Mouse (Mus musculus) hindbrain, embryonic 13.5 days (tissue): ENCODE measurements around the gene Hdac4. TPM values are rescaled to one million over a fixed set of nuclear protein-coding genes. Genes with fewer than 3 reads are reported as not detected.

Experiments used
- ATAC-seq: fragments of 200-750 bp; cut with Nextera tagmentation; 2 replicates; pipeline ENCODE4 v1.8.0; 2017; ENCODE audit warnings: moderate TSS enrichment; ENCODE audit not compliant: low FRiP score
- H3K27ac ChIP-seq: fragments of 300-500 bp; sonication (generic); 2 replicates; pipeline ENCODE4 v1.5.1; 2015; ENCODE audit warnings: inconsistent platforms, mild to moderate bottlenecking, moderate library complexity
- H3K27me3 ChIP-seq: fragments of 300-500 bp; sonication (generic); 2 replicates; pipeline ENCODE4 v1.6.1; 2015; ENCODE audit warnings: mild to moderate bottlenecking, inconsistent platforms
- H3K36me3 ChIP-seq: fragments of 300-500 bp; sonication (generic); 2 replicates; pipeline ENCODE4 v1.6.1; 2015; ENCODE audit warnings: mild to moderate bottlenecking, inconsistent platforms
- H3K4me1 ChIP-seq: fragments of 300-500 bp; sonication (generic); replicated peaks from 2 replicates; pipeline ENCODE4 v1.6.1; 2015; ENCODE audit warnings: inconsistent platforms
- H3K4me2 ChIP-seq: fragments of 300-500 bp; sonication (generic); 2 replicates; pipeline ENCODE4 v1.6.1; 2015; ENCODE audit warnings: inconsistent platforms, mild to moderate bottlenecking, moderate library complexity
- H3K4me3 ChIP-seq: fragments of 300-500 bp; sonication (generic); 2 replicates; pipeline ENCODE4 v1.5.1; 2015; ENCODE audit warnings: mild to moderate bottlenecking, inconsistent platforms
- H3K9ac ChIP-seq: fragments of 300-500 bp; sonication (generic); 2 replicates; pipeline ENCODE4 v1.6.1; 2015; ENCODE audit warnings: mild to moderate bottlenecking, inconsistent platforms
- H3K9me3 ChIP-seq: fragments of 300-500 bp; sonication (generic); 2 replicates; pipeline ENCODE4 v1.6.1; 2016; ENCODE audit warnings: inconsistent platforms
- WGBS: fragments of 180-500 bp; shearing (Covaris S2); methylation state at CpG from one replicate; pipeline ENCODE4 v1.1.7; 2015; 5-methylcytosine and 5-hydroxymethylcytosine counted together
- polyA plus RNA-seq: library from polyadenylated mRNA; unstranded; fragments of >200 nt; fragmentation: Nextera tagmentation; extraction: Ambion mirVana; gene quantifications from 2 replicates; pipeline ENCODE4 v1.2.1, GENCODE M21; 2015

The Hdac4 gene
- polyA plus RNA-seq, 1 experiment from 2014 or later: 25.3 TPM

DNA sequence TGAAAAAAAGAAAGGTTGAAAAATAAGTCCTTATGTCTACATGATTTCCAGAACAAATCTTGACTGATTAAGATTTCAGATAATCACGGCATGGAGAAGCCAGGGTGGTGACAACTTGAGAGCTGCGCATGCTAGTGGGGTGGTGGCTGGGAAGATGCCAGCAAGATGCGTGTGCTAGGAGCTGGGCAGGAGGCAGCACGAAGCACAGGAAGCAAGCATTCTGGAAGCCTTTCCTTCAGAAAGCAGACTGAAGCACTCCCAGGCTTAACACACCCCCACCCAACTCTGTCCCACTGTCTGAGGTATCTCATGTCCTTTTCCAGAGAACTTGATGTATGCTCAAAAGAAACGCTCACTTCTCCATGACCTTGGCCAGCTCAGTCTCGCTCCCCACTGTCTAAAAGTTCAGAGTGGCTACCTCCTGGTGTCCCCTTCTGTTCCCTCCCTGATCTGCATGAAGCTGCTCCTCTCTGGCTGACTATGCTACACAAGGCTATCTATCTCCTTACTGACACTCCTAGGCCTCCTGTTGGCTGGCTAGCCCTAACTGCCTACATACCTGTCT, 52.1 kb downstream of the Hdac4 start:
- no peak overlapping the region for H3K4me2 ChIP-seq
- H3K27me3 ChIP-seq: no peaks in the 10 kb centered on the region
- no peak overlapping the region for H3K4me3 ChIP-seq
- peaks cover 16% of the 10 kb centered on the region; the same call in 1 of the 2 replicates for H3K36me3 ChIP-seq
- no peak overlapping the region; the same call in 1 of the 2 replicates for H3K27ac ChIP-seq
- no peak for ATAC-seq
- no peaks in the 10 kb centered on the region for H3K9me3 ChIP-seq
- WGBS: 71% methylated on average over 6 of the region's 6 CpGs
- no peak overlapping the region for H3K9ac ChIP-seq
- H3K4me1 ChIP-seq: peaks cover 24% of the 10 kb centered on the region

DNA sequence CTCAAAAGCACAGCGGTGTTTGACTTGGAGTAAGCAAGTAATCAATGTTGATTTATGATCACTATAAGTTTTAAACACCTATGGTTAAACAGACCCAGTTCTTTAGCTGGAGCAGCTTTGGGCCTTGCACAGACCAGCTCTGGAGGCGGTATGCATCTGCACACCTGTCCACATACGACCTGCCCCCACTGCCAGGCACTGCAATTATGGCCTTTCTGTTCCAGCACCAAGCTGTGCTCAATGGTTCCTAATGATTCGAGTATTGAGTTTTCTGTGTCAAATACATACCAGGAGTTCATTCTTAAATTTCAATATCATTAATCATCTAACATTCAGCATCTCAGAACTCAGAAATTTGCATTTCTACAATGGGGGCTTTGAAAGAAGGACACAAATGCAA, 52.7 kb downstream of the Hdac4 start:
- no peak for ATAC-seq
- peaks cover 11% of the 10 kb centered on the region; the same call in 1 of the 2 replicates for H3K36me3 ChIP-seq
- 66% methylated on average over 4 of the region's 4 CpGs for WGBS
- H3K9ac ChIP-seq: no peak overlapping the region
- H3K4me3 ChIP-seq: no peak overlapping the region
- no peaks in the 10 kb centered on the region for H3K9me3 ChIP-seq
- H3K27me3 ChIP-seq: no peaks in the 10 kb centered on the region
- H3K4me2 ChIP-seq: no peak overlapping the region
- H3K4me1 ChIP-seq: peaks cover 24% of the 10 kb centered on the region
- H3K27ac ChIP-seq: no peak overlapping the region

DNA sequence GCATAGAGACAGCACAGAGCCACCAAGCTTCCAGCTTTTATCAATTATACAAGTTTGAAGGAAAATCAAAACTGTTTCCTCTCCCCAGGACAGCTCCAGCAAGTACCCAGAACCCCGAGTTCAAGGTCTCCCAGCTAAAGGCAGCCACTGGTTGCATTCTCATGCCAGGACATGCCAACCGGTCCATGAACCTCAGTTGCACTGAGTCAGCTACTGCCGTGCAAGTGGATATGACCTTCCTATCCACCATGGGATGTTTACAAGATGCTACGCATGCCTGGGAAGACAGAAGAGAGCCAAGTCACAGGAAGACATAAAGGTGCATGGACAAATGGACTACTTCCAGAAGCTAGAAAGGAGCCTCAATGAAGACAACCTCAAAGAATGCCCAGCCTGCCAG, 56.5 kb downstream of the Hdac4 start:
- Histone ChIP-seq H3K4me3 (no peak overlapping the region), H3K27ac (no peak overlapping the region), H3K4me1 (peaks cover 37% of the 10 kb centered on the region), H3K36me3 (peaks cover 6% of the 10 kb centered on the region; the same call in 1 of the 2 replicates), H3K27me3 (no peaks in the 10 kb centered on the region), H3K9ac (no peak overlapping the region), H3K9me3 (no peaks in the 10 kb centered on the region), H3K4me2 (no peak overlapping the region)
- WGBS: 95% methylated on average over 4 of the region's 4 CpGs
- no peak for ATAC-seq

DNA sequence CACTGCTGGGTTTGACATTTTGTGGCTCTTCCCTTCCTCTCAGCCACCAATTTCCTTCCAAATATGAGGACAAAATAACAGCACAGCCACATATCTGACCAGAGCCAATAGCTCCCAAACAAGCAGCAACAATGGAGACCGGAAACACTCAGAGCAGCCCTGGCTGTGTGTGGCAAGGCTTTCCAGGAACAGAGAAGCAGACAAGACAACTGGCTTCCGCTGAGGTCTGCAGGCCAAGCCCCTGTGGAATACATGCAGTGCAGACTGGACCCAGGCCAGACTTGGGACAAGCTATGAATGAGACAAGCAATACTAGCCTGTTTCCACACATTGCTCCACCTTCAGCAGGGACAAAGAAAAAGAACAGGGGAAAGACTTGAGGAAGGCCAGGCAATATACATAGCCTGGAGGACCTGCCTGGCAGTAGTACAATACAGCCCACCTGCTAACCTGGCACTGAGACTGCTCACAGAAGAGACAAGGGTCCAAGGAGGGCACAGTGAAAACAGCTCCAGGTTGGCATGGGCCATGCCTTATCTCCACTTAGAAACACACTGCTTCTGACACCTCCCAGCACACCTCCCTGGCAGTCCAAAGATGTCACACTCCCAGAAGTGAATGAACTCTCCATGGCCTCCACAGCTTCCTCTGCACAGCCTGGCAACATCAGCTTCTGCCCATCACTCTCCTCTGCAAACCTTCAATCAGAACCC, 58.2 kb downstream of the Hdac4 start:
- 80% methylated on average over 2 of the region's 2 CpGs for WGBS
- H3K27me3 ChIP-seq: no peaks in the 10 kb centered on the region
- H3K9ac ChIP-seq: no peak overlapping the region; the same call in 1 of the 2 replicates
- no peak overlapping the region for H3K4me2 ChIP-seq
- no peaks in the 10 kb centered on the region for H3K9me3 ChIP-seq
- peaks cover 24% of the 10 kb centered on the region for H3K4me1 ChIP-seq
- peak overlapping the region; percentile 23; the same call in 1 of the 2 replicates for H3K27ac ChIP-seq
- ATAC-seq: no peak
- no peak overlapping the region for H3K4me3 ChIP-seq
- peaks cover 6% of the 10 kb centered on the region; the same call in 1 of the 2 replicates for H3K36me3 ChIP-seq

DNA sequence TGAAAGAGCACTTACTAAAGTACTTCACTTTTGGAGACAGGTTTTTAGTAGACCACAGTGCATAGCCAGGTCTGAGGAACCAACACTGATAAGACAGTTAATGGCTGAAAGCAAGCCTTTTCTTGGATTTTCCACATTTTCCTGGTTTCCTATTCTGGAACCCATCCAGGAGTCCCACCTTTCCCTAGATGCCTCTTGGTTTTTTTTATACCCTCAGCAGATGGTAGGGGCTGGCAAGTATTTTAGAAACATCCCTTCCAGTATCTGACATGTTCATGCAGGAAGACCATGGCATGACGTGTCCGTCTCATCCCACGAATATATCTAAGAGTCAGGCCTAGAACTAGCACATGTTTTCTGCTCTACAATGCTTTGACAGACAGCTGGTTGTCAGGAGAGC, 59.1 kb downstream of the Hdac4 start:
- peaks cover 26% of the 10 kb centered on the region for H3K4me1 ChIP-seq
- H3K4me2 ChIP-seq: no peak overlapping the region
- 91% methylated on average over 3 of the region's 3 CpGs for WGBS
- ATAC-seq: no peak
- no peak overlapping the region for H3K4me3 ChIP-seq
- peaks cover 6% of the 10 kb centered on the region; the same call in 1 of the 2 replicates for H3K36me3 ChIP-seq
- no peak overlapping the region for H3K27ac ChIP-seq
- no peaks in the 10 kb centered on the region for H3K27me3 ChIP-seq
- no peaks in the 10 kb centered on the region for H3K9me3 ChIP-seq
- no peak overlapping the region for H3K9ac ChIP-seq

DNA sequence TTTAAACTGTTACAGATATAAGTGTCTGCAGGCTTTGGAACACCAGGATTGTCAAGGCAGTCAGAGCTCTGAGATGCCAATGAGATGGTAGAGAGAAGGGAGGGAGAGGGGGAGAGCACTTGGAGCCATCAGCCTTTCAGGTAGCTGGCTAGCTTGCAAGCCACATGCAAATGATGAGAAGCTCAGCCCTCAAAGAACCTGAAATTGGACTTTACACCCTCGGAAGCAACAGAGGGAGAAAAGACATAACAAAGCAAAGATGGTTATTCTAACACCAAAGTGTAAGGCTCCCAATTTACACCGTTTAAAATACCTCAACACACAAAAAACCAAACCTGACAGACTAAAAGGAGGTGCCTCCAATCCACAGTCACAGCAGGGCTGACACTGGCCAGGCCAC, 63.3 kb downstream of the Hdac4 start:
- Histone ChIP-seq H3K27me3 (no peaks in the 10 kb centered on the region), H3K9ac (no peak overlapping the region), H3K4me1 (peaks cover 39% of the 10 kb centered on the region), H3K9me3 (no peaks in the 10 kb centered on the region), H3K27ac (no peak overlapping the region), H3K4me3 (no peak overlapping the region), H3K4me2 (no peak overlapping the region), H3K36me3 (no peaks in the 10 kb centered on the region)
- no peak for ATAC-seq
- WGBS: 86% methylated on average over 2 of the region's 2 CpGs

DNA sequence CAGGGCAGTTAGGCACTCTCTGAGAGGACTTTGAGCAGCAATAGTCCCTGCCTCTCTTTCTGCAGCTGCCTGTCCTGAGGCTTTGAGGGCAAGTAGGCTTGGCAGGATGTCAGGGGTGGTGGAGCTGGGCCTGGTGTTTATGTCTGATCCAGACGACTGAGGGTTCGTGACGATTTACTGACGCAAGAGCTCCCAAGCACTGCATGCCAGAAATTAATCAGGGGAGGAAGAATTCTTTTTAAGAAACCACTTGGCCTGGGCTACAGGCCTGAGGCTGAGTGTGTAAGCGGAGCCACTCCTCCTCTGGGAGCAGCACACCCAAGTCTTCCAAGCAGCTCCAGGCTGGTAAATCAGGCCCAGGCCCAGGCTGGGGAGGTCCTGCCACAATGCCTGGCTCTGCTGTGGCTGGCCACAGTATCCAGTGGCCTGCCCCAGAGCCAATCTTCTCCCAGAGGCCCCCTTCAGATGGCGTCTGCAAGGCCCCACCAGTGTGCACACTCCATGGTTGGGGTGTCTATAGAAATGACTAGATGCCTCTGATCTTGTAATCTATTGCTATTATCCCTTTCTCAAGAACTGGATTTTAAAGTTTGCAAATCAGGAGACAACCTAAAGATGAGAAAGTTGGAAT, 64.9 kb downstream of the Hdac4 start:
- Histone ChIP-seq H3K4me3 (no peak overlapping the region), H3K4me1 (peaks cover 23% of the 10 kb centered on the region), H3K9ac (peak overlapping the region; percentile 35; the same call in 1 of the 2 replicates), H3K9me3 (no peaks in the 10 kb centered on the region), H3K27me3 (no peaks in the 10 kb centered on the region), H3K4me2 (no peak overlapping the region), H3K27ac (0 out of 2 replicates have a peak overlapping the region, but pooled peaks have one; percentile 30), H3K36me3 (no peaks in the 10 kb centered on the region)
- 56% methylated on average over 6 of the region's 6 CpGs for WGBS
- ATAC-seq: no peak

DNA sequence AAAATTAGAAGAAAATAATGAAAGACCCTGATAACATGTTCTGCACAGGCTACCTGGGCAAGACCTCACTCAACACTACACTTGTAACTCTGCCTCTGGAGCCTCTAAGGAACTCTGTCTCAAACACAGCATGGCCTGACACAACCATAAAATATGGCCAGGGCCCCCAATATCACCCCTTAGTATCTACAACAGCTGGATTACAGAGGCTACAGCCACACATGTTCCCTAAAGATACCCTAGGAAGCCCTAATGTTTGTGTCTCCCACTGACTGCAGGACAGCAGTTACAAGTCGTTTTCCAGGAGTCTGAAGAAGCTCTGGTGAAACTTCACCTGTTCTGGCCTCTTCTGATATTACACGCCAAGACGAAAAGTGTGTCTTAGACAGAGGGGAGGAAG, 65.7 kb downstream of the Hdac4 start:
- no peak for ATAC-seq
- Histone ChIP-seq H3K4me3 (no peak overlapping the region), H3K9me3 (no peaks in the 10 kb centered on the region), H3K36me3 (no peaks in the 10 kb centered on the region), H3K9ac (no peak overlapping the region), H3K27me3 (no peaks in the 10 kb centered on the region), H3K4me1 (peaks cover 22% of the 10 kb centered on the region), H3K4me2 (no peak overlapping the region), H3K27ac (no peak overlapping the region)
- 91% methylated on average over 3 of the region's 3 CpGs for WGBS

DNA sequence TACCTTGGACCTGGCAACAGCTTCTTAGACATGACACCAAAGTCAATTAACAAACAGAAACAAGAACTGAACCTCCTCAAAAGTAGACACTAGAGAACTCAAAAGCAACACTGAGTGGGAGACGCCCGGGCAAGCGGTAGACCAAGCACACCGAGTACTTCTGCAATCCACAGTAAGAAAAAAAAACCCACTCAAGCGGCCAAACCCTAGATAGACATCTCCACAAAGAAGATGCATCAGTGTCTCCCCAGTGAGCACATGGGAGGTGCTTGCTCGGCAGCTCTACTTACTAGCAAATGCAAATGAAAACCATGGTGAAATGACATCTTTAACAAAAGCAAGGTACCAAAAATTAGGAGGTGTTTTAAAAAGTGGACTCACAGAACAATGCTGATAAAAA, 67.7 kb downstream of the Hdac4 start:
- Histone ChIP-seq H3K36me3 (no peaks in the 10 kb centered on the region), H3K27ac (no peak overlapping the region), H3K4me1 (peaks cover 20% of the 10 kb centered on the region), H3K4me3 (no peak overlapping the region), H3K27me3 (no peaks in the 10 kb centered on the region), H3K9me3 (no peaks in the 10 kb centered on the region), H3K9ac (no peak overlapping the region), H3K4me2 (no peak overlapping the region)
- WGBS: 88% methylated on average over 6 of the region's 6 CpGs
- ATAC-seq: no peak

DNA sequence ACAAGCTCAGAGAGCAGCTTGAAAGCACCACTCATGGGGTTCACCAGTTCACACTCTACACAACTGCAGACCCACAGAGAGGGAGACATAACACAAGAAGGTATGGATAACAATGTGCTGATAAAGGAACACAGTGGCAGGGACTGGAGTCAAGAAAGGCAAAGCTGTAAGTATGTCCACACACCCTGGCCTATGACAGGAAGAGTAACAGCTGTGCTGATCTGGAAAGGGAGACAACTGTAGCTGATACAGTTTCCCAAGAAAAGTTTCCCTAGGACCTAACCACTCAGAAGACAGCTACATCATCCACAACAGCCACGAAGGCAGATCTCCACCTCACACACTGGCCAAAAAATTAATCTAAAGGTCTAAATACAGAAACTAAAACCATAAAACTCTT, 68.1 kb downstream of the Hdac4 start:
- H3K4me2 ChIP-seq: no peak overlapping the region
- WGBS: 96% methylated on average over 1 of the region's 1 CpGs
- no peak for ATAC-seq

DNA sequence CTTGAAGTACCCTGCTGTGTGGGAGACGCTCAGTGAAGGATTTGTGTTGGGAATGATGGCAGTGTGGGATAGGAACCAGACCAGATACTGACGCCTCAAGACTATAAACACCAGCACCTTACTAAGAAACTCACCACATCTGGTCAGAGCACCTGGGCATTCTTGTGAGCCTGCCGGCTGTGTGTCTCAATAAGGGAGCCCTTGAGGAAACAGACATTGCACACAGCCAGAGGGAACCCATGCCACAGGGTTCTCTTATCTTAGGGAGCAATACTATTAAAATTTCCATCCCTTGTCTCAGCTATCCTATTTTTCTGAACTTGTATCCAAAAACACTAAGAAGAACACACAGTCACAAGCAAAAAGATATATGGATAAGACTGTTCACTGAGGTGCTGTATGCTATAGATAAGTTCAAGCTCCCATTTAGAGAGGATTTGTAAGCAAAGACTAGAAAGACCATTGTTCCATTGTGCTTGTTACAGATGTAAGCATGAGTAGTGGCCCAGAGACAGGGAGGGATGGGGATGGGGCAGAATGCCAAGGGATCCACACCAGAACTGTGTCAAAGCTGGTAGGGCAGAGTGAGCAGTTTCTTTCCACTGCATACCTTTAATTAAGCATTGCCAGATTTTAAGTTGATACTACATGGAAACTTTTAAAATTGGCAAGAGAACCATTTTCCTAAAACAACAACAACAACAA, 70.8 kb downstream of the Hdac4 start:
- H3K27me3 ChIP-seq: no peaks in the 10 kb centered on the region
- no peak overlapping the region for H3K9ac ChIP-seq
- no peak overlapping the region for H3K27ac ChIP-seq
- H3K9me3 ChIP-seq: no peaks in the 10 kb centered on the region
- H3K4me3 ChIP-seq: no peak overlapping the region
- H3K4me2 ChIP-seq: no peak overlapping the region
- H3K36me3 ChIP-seq: no peaks in the 10 kb centered on the region
- no peak for ATAC-seq
- peaks cover 3% of the 10 kb centered on the region; the same call in 1 of the 2 replicates for H3K4me1 ChIP-seq
- 72% methylated on average over 3 of the region's 3 CpGs for WGBS

More for the DNA sequence above, 68.1 kb downstream of the Hdac4 start:
- H3K27me3 ChIP-seq: no peaks in the 10 kb centered on the region
- H3K27ac ChIP-seq: no peak overlapping the region
- H3K36me3 ChIP-seq: no peaks in the 10 kb centered on the region
- H3K4me1 ChIP-seq: peaks cover 20% of the 10 kb centered on the region
- H3K9me3 ChIP-seq: no peaks in the 10 kb centered on the region
- H3K4me3 ChIP-seq: no peak overlapping the region
- no peak overlapping the region for H3K9ac ChIP-seq

DNA sequence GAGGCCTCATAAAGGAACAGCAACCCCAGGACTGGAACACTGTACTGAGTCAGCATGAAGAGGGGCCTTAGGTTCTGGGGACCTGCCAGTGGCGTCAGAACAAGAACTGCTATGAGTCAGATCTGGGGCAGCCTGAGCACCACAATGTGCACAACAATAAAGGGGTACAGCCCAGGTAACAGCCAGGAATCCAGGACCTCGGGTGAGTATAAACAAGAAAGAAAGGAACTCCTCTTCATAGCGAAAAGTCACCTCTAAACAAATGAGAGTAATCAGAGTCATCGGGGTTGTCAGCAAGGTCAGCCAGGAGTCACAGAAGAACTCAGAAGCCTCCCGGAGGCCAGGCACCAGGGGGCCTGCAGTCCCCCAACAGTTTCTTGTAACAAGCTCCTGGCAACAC, 76.2 kb downstream of the Hdac4 start:
- ATAC-seq: no peak
- WGBS: 65% methylated on average over 5 of the region's 5 CpGs

More for the DNA sequence above, 76.2 kb downstream of the Hdac4 start:
- Histone ChIP-seq H3K36me3 (no peaks in the 10 kb centered on the region), H3K27ac (no peak overlapping the region), H3K27me3 (no peaks in the 10 kb centered on the region), H3K9ac (no peak overlapping the region), H3K4me2 (no peak overlapping the region), H3K4me1 (0 out of 2 replicates have a peak, but pooled peaks cover 8% of the 10 kb centered on the region), H3K9me3 (no peaks in the 10 kb centered on the region), H3K4me3 (no peak overlapping the region)
